8 mouse cellular contexts compared by ENCODE assay signal in genomic region chr3:86538645-86539554, GRCm38 (mm10). TPM values are rescaled to one million over a fixed set of nuclear protein-coding genes. Genes with fewer than 3 reads are reported as not detected.
DNase-seq lines count a peak whose midpoint lies in the region; ATAC-seq and TF ChIP-seq lines count a peak whose summit lies in the region.

No protein-coding gene starts in this region.

- H3K4me1 ChIP-seq in kidney, embryonic 16.5 days (ENCODE audit: insufficient read depth, low read length): no peaks in the 10 kb centered on the region
- H3K4me1 ChIP-seq in embryonic facial prominence, embryonic 14.5 days (ENCODE audit: control insufficient read depth, insufficient read depth, low read length): peaks cover 14% of the 10 kb centered on the region
- H3K4me1 ChIP-seq in liver, adult 2 months (ENCODE audit: control insufficient read depth, insufficient read depth, low read length): peaks cover 9% of the 10 kb centered on the region

- H3K27ac ChIP-seq in kidney, embryonic 16.5 days (ENCODE audit: low read length): no peak overlapping the region
- H3K27ac ChIP-seq in embryonic facial prominence, embryonic 14.5 days (replicated peaks; ENCODE audit: low read depth, low read length): peak overlapping the region; percentile 67
- peak overlapping the region; percentile 81 for H3K27ac ChIP-seq in liver, adult 2 months (replicated peaks; ENCODE audit: insufficient read depth, low read depth, low read length)

- 25% methylated on average over 13 of the region's 13 CpGs for WGBS in kidney, embryonic 16.5 days
- WGBS in embryonic facial prominence, embryonic 14.5 days: 21% methylated on average over 13 of the region's 13 CpGs
- 24% methylated on average over 13 of the region's 13 CpGs for WGBS in liver, adult 2 months

- TF ChIP-seq CTCF in liver, adult 2 months (IDR thresholded peaks at IDR 0.05; ENCODE audit: low read depth, low read length): peak; percentile 50

- H3K9me3 ChIP-seq in kidney, embryonic 16.5 days (ENCODE audit: low read length): no peaks in the 10 kb centered on the region
- no peaks in the 10 kb centered on the region for H3K9me3 ChIP-seq in embryonic facial prominence, embryonic 14.5 days (ENCODE audit: control insufficient read depth, low read length)

- DNase-seq in kidney, postnatal 25 days: no peak
- DNase-seq in embryonic facial prominence, embryonic 14.5 days (ENCODE audit: low spot score): peak; percentile 77
- DNase-seq in liver, adult 2 months (ENCODE audit: extremely low read depth, low read depth, low spot score): peak; percentile 80
- peak; percentile 26 for DNase-seq in yolk sac, embryonic 10.5 days (ENCODE audit: low spot score)
- DNase-seq in right cerebral cortex, postnatal 10 days (ENCODE audit: low spot score in 2 of 2): no peak

- H3K27me3 ChIP-seq in kidney, embryonic 16.5 days (ENCODE audit: insufficient read depth, low read length): peaks cover 15% of the 10 kb centered on the region
- H3K27me3 ChIP-seq in embryonic facial prominence, embryonic 14.5 days (replicated peaks; ENCODE audit: control insufficient read depth, insufficient read depth, low read length): no peaks in the 10 kb centered on the region
- no peaks in the 10 kb centered on the region for H3K27me3 ChIP-seq in liver, adult 2 months (ENCODE audit: control insufficient read depth, insufficient read depth, low read length)

- TF ChIP-seq POLR2A in liver, adult 2 months (IDR thresholded peaks at IDR 0.05; ENCODE audit: extremely low read depth, insufficient read depth, low read length): no peak

- H3K36me3 ChIP-seq in kidney, embryonic 16.5 days (ENCODE audit: insufficient read depth, low read length): no peaks in the 10 kb centered on the region
- no peaks in the 10 kb centered on the region for H3K36me3 ChIP-seq in embryonic facial prominence, embryonic 14.5 days (ENCODE audit: control insufficient read depth, insufficient read depth, low read length)
- H3K36me3 ChIP-seq in liver, adult 2 months (ENCODE audit: control insufficient read depth, insufficient read depth, low read length): no peaks in the 10 kb centered on the region

- no peak overlapping the region for H3K4me3 ChIP-seq in kidney, embryonic 16.5 days (ENCODE audit: low read length)
- peak overlapping the region; percentile 11 for H3K4me3 ChIP-seq in embryonic facial prominence, embryonic 14.5 days (ENCODE audit: low read depth, low read length)
- H3K4me3 ChIP-seq in liver, adult 2 months (ENCODE audit: insufficient read depth, low read depth, low read length): no peak overlapping the region

- H3K79me2 ChIP-seq in liver, adult 2 months (ENCODE audit: control insufficient read depth, insufficient read depth, low read length): no peaks in the 10 kb centered on the region

- no peak overlapping the region for H3K9ac ChIP-seq in kidney, embryonic 16.5 days (replicated peaks; ENCODE audit: low read length)
- H3K9ac ChIP-seq in embryonic facial prominence, embryonic 14.5 days (ENCODE audit: low read depth, low read length): peak overlapping the region; percentile 56
- H3K9ac ChIP-seq in liver, adult 2 months (ENCODE audit: low read depth, low read length): peak overlapping the region; percentile 18; the same call in 1 of the 2 replicates

- ATAC-seq in kidney, embryonic 16.5 days (ENCODE audit: low FRiP score, low TSS enrichment): peak; percentile 82
- 0 out of 2 replicates have a peak, but pooled peaks have one; percentile 58 for ATAC-seq in embryonic facial prominence, embryonic 14.5 days (ENCODE audit: low read depth)
- no peak for ATAC-seq in inflammation-experienced regulatory T-cells, adult 6 months
- no peak for ATAC-seq in erythroid progenitor cell, adult 5-6 weeks (replicated peaks; ENCODE audit: low FRiP score, poor library complexity, severe bottlenecking)

- H3K4me2 ChIP-seq in kidney, embryonic 16.5 days (replicated peaks; ENCODE audit: low read depth, low read length): peak overlapping the region; percentile 30
- peak overlapping the region; percentile 47 for H3K4me2 ChIP-seq in embryonic facial prominence, embryonic 14.5 days (ENCODE audit: low read depth, low read length)

RNA-seq across cellular contexts. Expression of gene Mab21l2, which starts 9.5 kb away (rescaled TPM):
- polyA plus RNA-seq in kidney, embryonic 16.5 days (2015; fragmentation: Nextera tagmentation; extraction: Ambion mirVana): 0.65 and 0.69 TPM in 2 replicates
- polyA plus RNA-seq in embryonic facial prominence, embryonic 14.5 days (2014; fragmentation: Nextera tagmentation; extraction: Ambion mirVana): 33.9 and 45.0 TPM in 2 replicates
- total RNA-seq in liver, adult 2 months (2014; rRNA removed): 0.07 TPM in 1 of 2 replicates, not detected in the other
- polyA plus RNA-seq in liver, adult 2 months (2012; rRNA removed): 0.11 and 0.28 TPM in 2 replicates
- polyA plus RNA-seq in inflammation-experienced regulatory T-cells, adult 6 months (2017; shearing (Covaris generic)): under 1 TPM; 0.34 to 0.99 (median 0.50) TPM
- not detected in 2 replicates for total RNA-seq in erythroid progenitor cell, adult 5-6 weeks (2015; ENCODE audit: low replicate concordance)
- 0.90 TPM in 1 of 2 replicates, not detected in the other for total RNA-seq in erythroid progenitor cell, adult 5-6 weeks (2017; ENCODE audit: low replicate concordance)

Comparison
In these comparisons a context has a peak if more than half of its experiments do, and no peak if none do; other contexts are left out.
1. ATAC-seq: peak in kidney, embryonic 16.5 days (single experiment) and embryonic facial prominence, embryonic 14.5 days (single experiment); none in inflammation-experienced regulatory T-cells, adult 6 months (single experiment) and erythroid progenitor cell, adult 5-6 weeks (single experiment).
2. DNase-seq: peak in embryonic facial prominence, embryonic 14.5 days (single experiment), liver, adult 2 months (single experiment) and yolk sac, embryonic 10.5 days (single experiment); none in kidney, postnatal 25 days (0 of 2) and right cerebral cortex, postnatal 10 days (0 of 2).
3. RNA of gene Mab21l2, which starts 9.5 kb away (polyA plus RNA-seq): 33.9 to 45.0 TPM in embryonic facial prominence, embryonic 14.5 days; 0.65 to 0.69 TPM in kidney, embryonic 16.5 days, 0.34 to 0.99 TPM in inflammation-experienced regulatory T-cells, adult 6 months and 0.11 to 0.28 TPM in liver, adult 2 months; every median in the first group is over 10 times any median in the second.